Mouse (Mus musculus) brown adipose tissue, adult 24 weeks (tissue): ENCODE results near the gene Stx3. TPM values are rescaled to one million over a fixed set of nuclear protein-coding genes. Genes with fewer than 3 reads are reported as not detected.

Source experiments
- polyA plus RNA-seq: library from polyadenylated mRNA; stranded (reverse); fragments of >200 nt; gene quantifications from 2 replicates; pipeline ENCODE4 v1.2.4, GENCODE M21; 2012; ENCODE audit not compliant: missing spikeins, insufficient read depth, insufficient read length

Gene Stx3
- polyA plus RNA-seq, 1 experiment, result 1.2 TPM

Other genes starting within 250 kb of the Stx3 start
- gene Ms4a6d, start 214.6 kb downstream of the Stx3 start, polyA plus RNA-seq, result 2.8 and 7.0 TPM in 2 replicates
- gene Ms4a2, start 195.7 kb downstream of the Stx3 start, polyA plus RNA-seq, result not detected in 2 replicates
- gene Ms4a3, start 178.6 kb downstream of the Stx3 start, polyA plus RNA-seq, result not detected in 2 replicates
- not detected in 2 replicates for gene Oosp2, start 158.8 kb downstream of the Stx3 start, polyA plus RNA-seq
- gene Oosp1, start 128.3 kb downstream of the Stx3 start, polyA plus RNA-seq, result not detected in 2 replicates
- not detected in 2 replicates for gene Oosp3, start 122.3 kb downstream of the Stx3 start, polyA plus RNA-seq
- not detected in 2 replicates for gene Gif, start 71.8 kb downstream of the Stx3 start, polyA plus RNA-seq
- 113 and 132 TPM in 2 replicates for gene Mrpl16, start 49.0 kb downstream of the Stx3 start, polyA plus RNA-seq
- gene Olfr1417, start 19.8 kb upstream of the Stx3 start, polyA plus RNA-seq, result not detected in 2 replicates
- gene Olfr1418, start 41.7 kb upstream of the Stx3 start, polyA plus RNA-seq, result not detected in 2 replicates
- gene Olfr1419, start 55.7 kb upstream of the Stx3 start, polyA plus RNA-seq, result not detected in 2 replicates
- gene Olfr1420, start 67.2 kb upstream of the Stx3 start, polyA plus RNA-seq, result not detected in 2 replicates
- 16.6 and 20.5 TPM in 2 replicates for gene Patl1, start 93.0 kb upstream of the Stx3 start, polyA plus RNA-seq
- 25.1 and 31.0 TPM in 2 replicates for gene Osbp, start 146.5 kb upstream of the Stx3 start, polyA plus RNA-seq
- gene Olfr1423, start 221.9 kb upstream of the Stx3 start, polyA plus RNA-seq, result not detected in 2 replicates
- gene Olfr1424, start 243.3 kb upstream of the Stx3 start, polyA plus RNA-seq, result not detected in 2 replicates